Mouse (Mus musculus) frontal cortex, postnatal 14 days (tissue): ENCODE data around the gene Zfp169.

ENCODE experiments used
- DNase-seq, 2 experiments: peaks; one replicate each; pipeline ENCODE4 v3.0.0; 2022; ENCODE audit warnings: low spot score in 2 of 2

The Zfp169 gene

GRCm38 (mm10) chr13:48513003-48513929 is at the start of gene Zfp169, which contains the start of gene A830005F24Rik:
Gene Zfp169, minus strand, starts transcription at chr13:48513451.
Gene A830005F24Rik, plus strand, starts transcription at chr13:48513570.
- peak; percentile 82 to 83 for DNase-seq

GRCm38 (mm10) chr13:48562336-48562735 is 49.1 kb upstream of the Zfp169 start:
- no peak for DNase-seq

DNA sequence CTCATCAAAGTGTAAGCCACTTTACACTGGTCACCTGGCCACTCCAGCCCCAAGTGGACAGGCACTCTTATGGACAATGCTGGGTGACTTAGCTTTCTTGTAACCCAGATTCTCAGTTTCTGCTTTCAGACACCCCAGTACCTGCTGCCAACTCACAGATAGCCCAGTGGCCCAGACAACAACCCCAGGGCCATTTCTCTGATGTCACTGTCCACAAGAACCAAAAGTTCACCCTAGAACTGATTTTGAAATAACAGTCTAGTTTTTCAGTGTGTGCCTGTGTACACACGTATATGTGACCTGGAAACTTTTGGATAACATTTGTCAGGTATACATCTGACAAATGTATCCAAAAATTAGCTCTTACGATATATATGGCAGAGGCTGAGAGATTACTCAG is 48.2 kb upstream of the Zfp169 start:
- DNase-seq = no peak

DNA sequence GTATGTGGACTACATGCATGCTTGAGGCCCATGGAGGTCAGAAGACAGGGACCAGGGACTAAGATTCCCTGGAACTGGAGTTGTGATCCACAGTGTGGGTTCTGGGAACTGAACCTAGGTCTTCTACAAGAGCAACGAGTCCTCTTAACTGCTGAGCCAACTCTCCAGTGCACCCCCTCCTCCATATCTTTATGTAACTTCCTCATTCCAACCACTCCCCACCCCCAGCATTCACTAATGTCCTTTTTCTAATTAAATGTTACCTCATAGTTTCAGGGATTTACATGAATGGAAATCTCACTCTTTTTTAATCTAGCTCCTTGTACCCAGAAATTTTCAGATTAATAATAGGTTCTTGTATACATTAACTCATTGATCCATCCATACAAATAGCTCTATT is 42.7 kb upstream of the Zfp169 start:
- no peak for DNase-seq

- DNase-seq = no peak
Observed at GRCm38 (mm10) chr13:48554552-48554951, 41.3 kb upstream of the Zfp169 start.

DNA sequence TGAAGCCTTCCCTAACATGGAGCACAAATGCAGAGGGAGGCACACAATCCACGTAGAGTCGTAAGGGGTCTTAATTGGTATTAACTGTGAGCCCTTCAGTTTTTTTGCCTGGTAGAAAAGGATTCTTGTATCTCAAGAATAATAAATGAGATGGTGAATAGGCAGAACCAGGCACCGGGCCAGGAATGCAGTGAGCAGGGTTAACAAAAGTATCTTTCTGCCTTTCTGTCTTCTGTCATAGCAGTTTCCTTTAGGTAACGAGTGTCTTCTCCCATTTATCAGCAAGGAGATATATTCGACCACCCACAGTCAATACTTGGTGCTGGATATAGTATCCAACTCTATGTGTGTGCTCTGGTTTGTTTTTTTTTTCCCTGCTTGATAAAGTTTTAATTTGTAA is 40.3 kb upstream of the Zfp169 start:
- no peak for DNase-seq

DNA sequence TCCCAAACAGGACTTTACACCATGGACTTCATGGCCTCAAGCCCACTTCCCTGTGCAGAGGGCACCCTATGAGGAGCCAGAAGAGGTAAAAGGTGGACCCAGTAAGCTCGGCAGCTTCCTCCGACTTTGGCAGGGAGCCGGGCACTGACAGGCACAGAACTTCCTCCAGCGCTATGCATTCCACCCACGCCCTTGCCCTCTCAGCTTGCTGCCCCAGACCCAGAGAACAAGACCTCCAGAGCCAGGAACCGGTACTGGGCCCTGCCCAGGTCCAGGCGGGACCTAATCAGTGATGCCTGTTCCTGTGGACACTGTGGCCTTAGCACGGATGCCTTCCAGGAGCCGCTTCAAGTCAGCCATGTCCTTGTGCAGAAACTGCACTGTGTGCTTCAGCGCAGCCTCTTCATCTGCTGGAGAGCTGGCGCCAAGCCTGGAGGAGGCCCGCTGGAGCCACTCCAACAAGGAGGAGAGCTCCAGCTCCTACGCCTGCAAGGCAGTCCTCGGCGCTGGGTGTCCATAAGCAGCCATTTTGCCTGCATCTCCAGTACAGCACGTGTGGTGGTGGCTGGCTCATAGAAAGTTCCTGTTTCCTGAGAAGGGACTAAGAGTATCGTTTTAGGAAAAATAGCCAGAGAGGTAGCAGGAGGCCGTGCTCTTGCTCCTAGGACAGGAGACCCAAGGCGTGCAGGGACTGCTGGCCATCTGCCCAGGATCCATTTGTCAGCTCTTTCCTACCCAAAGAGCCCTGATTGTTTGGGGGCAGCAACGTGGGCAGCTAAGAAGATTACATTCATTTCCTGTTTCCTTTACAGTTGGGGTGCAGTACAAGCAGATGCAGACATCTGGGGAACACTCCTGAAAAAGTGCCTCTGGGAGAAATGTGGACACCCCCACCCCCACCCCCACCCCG is 39.2 kb upstream of the Zfp169 start:
- DNase-seq = peak; percentile 81 to 84

GRCm38 (mm10) chr13:48548296-48548695 is 35.0 kb upstream of the Zfp169 start:
- DNase-seq = no peak

- DNase-seq = no peak
Observed at GRCm38 (mm10) chr13:48547623-48548022, 34.4 kb upstream of the Zfp169 start.

- DNase-seq = peak; percentile 100
Observed at GRCm38 (mm10) chr13:48546330-48546917, 33.2 kb upstream of the Zfp169 start.

GRCm38 (mm10) chr13:48545476-48546281 is 32.4 kb upstream of the Zfp169 start:
- peak; percentile 93 to 94 for DNase-seq

DNA sequence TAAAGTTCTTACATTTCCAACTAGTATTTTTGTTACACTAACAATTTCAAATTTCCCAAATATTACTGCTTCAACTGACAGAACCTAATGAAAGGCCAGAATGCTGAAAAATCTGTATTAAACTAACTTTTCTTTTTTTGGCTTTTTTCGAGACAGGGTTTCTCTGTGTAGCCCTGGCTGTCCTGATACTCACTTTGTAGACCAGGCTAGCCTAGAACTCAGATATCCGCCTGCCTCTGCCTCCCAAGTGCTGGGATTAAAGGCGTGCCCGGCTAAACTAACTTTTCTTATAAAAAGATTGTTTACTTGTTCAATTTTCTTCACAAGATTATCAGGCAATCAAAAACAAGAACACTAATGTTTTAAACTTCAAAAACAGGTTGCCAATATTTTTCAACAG is 31.6 kb upstream of the Zfp169 start:
- DNase-seq = no peak

GRCm38 (mm10) chr13:48544391-48544790 is 31.1 kb upstream of the Zfp169 start:
- no peak for DNase-seq

GRCm38 (mm10) chr13:48540488-48540887 is 27.2 kb upstream of the Zfp169 start:
- DNase-seq = no peak

DNA sequence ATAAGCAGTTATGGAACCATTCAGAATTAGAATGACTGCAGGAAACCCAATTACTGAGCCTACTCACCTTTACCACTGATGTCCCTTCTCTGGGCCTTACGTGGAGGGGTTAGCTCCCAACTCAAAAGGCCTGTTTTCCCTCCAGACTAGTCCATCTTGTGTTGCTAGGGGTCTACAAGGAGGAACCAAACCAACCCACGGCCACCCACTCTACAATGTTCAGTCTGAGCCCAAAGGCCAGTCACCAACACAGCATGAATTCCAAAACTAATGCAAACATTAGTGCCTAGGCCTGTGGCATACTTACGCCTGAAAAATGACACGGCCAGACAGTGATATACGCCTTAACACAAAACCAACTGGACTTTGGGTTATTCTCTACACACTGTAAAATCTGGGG is 20.2 kb upstream of the Zfp169 start:
- no peak for DNase-seq

- no peak for DNase-seq
Observed at GRCm38 (mm10) chr13:48531448-48531847, 18.2 kb upstream of the Zfp169 start.

GRCm38 (mm10) chr13:48530685-48531084 is 17.4 kb upstream of the Zfp169 start:
- DNase-seq = peak in 1 of 2 experiments; percentile 34

- DNase-seq = no peak
Observed at GRCm38 (mm10) chr13:48529028-48529427, 15.8 kb upstream of the Zfp169 start.

GRCm38 (mm10) chr13:48528123-48528871 is 15.0 kb upstream of the Zfp169 start:
- peak in 1 of 2 experiments; percentile 48 for DNase-seq

GRCm38 (mm10) chr13:48525745-48526144 is 12.5 kb upstream of the Zfp169 start:
- no peak for DNase-seq
